Mouse (Mus musculus) heart, postnatal 0 days (tissue): ENCODE measurements around the gene Znhit3. TPM values are rescaled to one million over a fixed set of nuclear protein-coding genes. Genes with fewer than 3 reads are reported as not detected.
A peak's percentile ranks its signal among the peaks of the same experiment; 100 is the strongest.

ENCODE experiments used
- ATAC-seq: fragments of 200-750 bp; cut with Nextera tagmentation; 2 replicates; pipeline ENCODE4 v1.8.0; 2017; ENCODE audit warnings: low read depth, moderate number of reproducible peaks, moderate library complexity; ENCODE audit not compliant: insufficient read depth
- DNase-seq: peaks from one replicate; pipeline ENCODE4 v3.0.0-alpha.2; 2016; ENCODE audit warnings: low spot score
- H3K27ac ChIP-seq: fragments of 300-500 bp; sonication (generic); 2 replicates; pipeline ENCODE4 v1.5.1; 2014; ENCODE audit warnings: low read depth, mild to moderate bottlenecking
- H3K27me3 ChIP-seq: fragments of 300-500 bp; sonication (generic); 2 replicates; pipeline ENCODE4 v1.6.1; 2014; ENCODE audit warnings: low read length, mixed read lengths; ENCODE audit not compliant: control insufficient read depth, insufficient read depth
- H3K36me3 ChIP-seq: fragments of 300-500 bp; sonication (generic); replicated peaks from 2 replicates; pipeline ENCODE4 v1.6.1; 2014; ENCODE audit warnings: low read length, mixed read lengths; ENCODE audit not compliant: control insufficient read depth, insufficient read depth
- H3K4me1 ChIP-seq: fragments of 300-500 bp; sonication (generic); 2 replicates; pipeline ENCODE4 v1.6.1; 2014; ENCODE audit warnings: antibody characterized with exemption; ENCODE audit not compliant: control insufficient read depth, insufficient read depth
- H3K4me2 ChIP-seq: fragments of 300-500 bp; sonication (generic); 2 replicates; pipeline ENCODE4 v1.6.1; 2014; ENCODE audit warnings: low read depth, mild to moderate bottlenecking, low read length, moderate library complexity
- H3K4me3 ChIP-seq: fragments of 300-500 bp; sonication (generic); 2 replicates; pipeline ENCODE4 v1.5.1; 2014; ENCODE audit warnings: low read depth, low read length
- H3K9ac ChIP-seq: fragments of 300-500 bp; sonication (generic); replicated peaks from 2 replicates; pipeline ENCODE4 v1.6.1; 2014; ENCODE audit warnings: low read depth, low read length, mixed read lengths
- H3K9me3 ChIP-seq: fragments of 300-500 bp; sonication (generic); replicated peaks from 2 replicates; pipeline ENCODE4 v1.6.1; 2016; ENCODE audit warnings: low read length; ENCODE audit not compliant: control insufficient read depth
- CTCF ChIP-seq: IDR thresholded peaks from 2 replicates; pipeline ENCODE4 v1.5.1; 2016; ENCODE audit warnings: antibody characterized with exemption, control low read depth, low read depth
- EP300 ChIP-seq: IDR thresholded peaks from 2 replicates; pipeline ENCODE4 v1.6.1; 2016; ENCODE audit warnings: antibody characterized with exemption, low read depth
- WGBS: fragments of 180-500 bp; shearing (Covaris S2); extraction: QIAGEN DNeasy Blood & Tissue Kit; methylation state at CpG from one replicate; pipeline ENCODE4 v1.1.7; 2014; 5-methylcytosine and 5-hydroxymethylcytosine counted together
- polyA plus RNA-seq: library from polyadenylated mRNA; unstranded; fragments of >200 nt; fragmentation: Nextera tagmentation; extraction: Ambion mirVana; gene quantifications from 2 replicates; pipeline ENCODE4 v1.2.1, GENCODE M21; 2015
- total RNA-seq: library from RNA; depleted of rRNA; stranded (reverse); fragments of >200 nt; gene quantifications from 2 replicates; pipeline ENCODE4 v1.2.3, GENCODE M21; 2014; ENCODE audit warnings: low replicate concordance

Gene Znhit3
- total and polyA plus RNA-seq, 2 experiments from 2014 or later, result 21.1 to 27.5 TPM

GRCm38 (mm10) chr11:84919951-84920350, 3.8 kb upstream of the Znhit3 start:
- Histone ChIP-seq H3K4me3 (no peak overlapping the region), H3K27me3 (no peaks in the 10 kb centered on the region), H3K9me3 (no peaks in the 10 kb centered on the region), H3K27ac (no peak overlapping the region), H3K4me2 (no peak overlapping the region), H3K36me3 (no peaks in the 10 kb centered on the region), H3K4me1 (0 out of 2 replicates have a peak, but pooled peaks cover 10% of the 10 kb centered on the region), H3K9ac (no peak overlapping the region)
- DNase-seq (no peak), ATAC-seq (no peak)
- WGBS, result 47% methylated on average over 7 of the region's 7 CpGs
- no peak for TF ChIP-seq EP300
- no peak for TF ChIP-seq CTCF

- TF ChIP-seq EP300, result no peak
- peak; percentile 42 for TF ChIP-seq CTCF
- 30% methylated on average over 3 of the region's 3 CpGs for WGBS
- Histone ChIP-seq H3K4me2 (no peak overlapping the region), H3K4me1 (0 out of 2 replicates have a peak, but pooled peaks cover 10% of the 10 kb centered on the region), H3K36me3 (no peaks in the 10 kb centered on the region; the same call in 1 of the 2 replicates), H3K9ac (no peak overlapping the region), H3K4me3 (no peak overlapping the region), H3K27ac (no peak overlapping the region), H3K9me3 (no peaks in the 10 kb centered on the region), H3K27me3 (no peaks in the 10 kb centered on the region)
- DNase-seq (peak; percentile 22), ATAC-seq (no peak)
Measured at GRCm38 (mm10) chr11:84919276-84919675, 3.1 kb upstream of the Znhit3 start.

GRCm38 (mm10) chr11:84918425-84918824, 2.3 kb upstream of the Znhit3 start:
- peak; percentile 57 for DNase-seq
- Histone ChIP-seq H3K27me3 (no peaks in the 10 kb centered on the region), H3K27ac (no peak overlapping the region), H3K4me1 (0 out of 2 replicates have a peak, but pooled peaks cover 10% of the 10 kb centered on the region), H3K9ac (no peak overlapping the region), H3K36me3 (peaks cover under 1% of the 10 kb centered on the region; the same call in 1 of the 2 replicates), H3K4me3 (no peak overlapping the region), H3K9me3 (no peaks in the 10 kb centered on the region), H3K4me2 (no peak overlapping the region)
- 7% methylated on average over 16 of the region's 16 CpGs for WGBS
- peak; percentile 68 for ATAC-seq
- TF ChIP-seq EP300 (no peak), CTCF (peak; percentile 85)

- H3K4me2 ChIP-seq, result peak overlapping the region; percentile 91
- no peaks in the 10 kb centered on the region for H3K9me3 ChIP-seq
- peak overlapping the region; percentile 86 for H3K4me3 ChIP-seq
- H3K27me3 ChIP-seq, result no peaks in the 10 kb centered on the region
- TF ChIP-seq CTCF (no peak), EP300 (no peak)
- peaks cover 14% of the 10 kb centered on the region for H3K36me3 ChIP-seq
- no peak overlapping the region for H3K9ac ChIP-seq
- H3K4me1 ChIP-seq, result 0 out of 2 replicates have a peak, but pooled peaks cover 10% of the 10 kb centered on the region
- WGBS, result 52% methylated on average over 7 of the region's 7 CpGs
- ATAC-seq (no peak), DNase-seq (no peak)
- no peak overlapping the region for H3K27ac ChIP-seq
Measured at GRCm38 (mm10) chr11:84916703-84917300, 636 bp upstream of the Znhit3 start.

GRCm38 (mm10) chr11:84914673-84915072, 1.5 kb downstream of the Znhit3 start:
- no peak for TF ChIP-seq CTCF
- TF ChIP-seq EP300, result no peak
- Histone ChIP-seq H3K4me3 (no peak overlapping the region), H3K36me3 (peaks cover 34% of the 10 kb centered on the region), H3K4me2 (no peak overlapping the region), H3K27me3 (no peaks in the 10 kb centered on the region), H3K27ac (no peak overlapping the region), H3K4me1 (0 out of 2 replicates have a peak, but pooled peaks cover 10% of the 10 kb centered on the region), H3K9ac (no peak overlapping the region), H3K9me3 (no peaks in the 10 kb centered on the region)
- DNase-seq (no peak), ATAC-seq (no peak)
- 88% methylated on average over 5 of the region's 5 CpGs for WGBS

GRCm38 (mm10) chr11:84910411-84910810, 5.8 kb downstream of the Znhit3 start:
- no peak overlapping the region for H3K4me3 ChIP-seq
- ATAC-seq, result no peak
- 75% methylated on average over 4 of the region's 4 CpGs for WGBS
- DNase-seq, result no peak
- H3K9ac ChIP-seq, result no peak overlapping the region
- peaks cover 74% of the 10 kb centered on the region for H3K36me3 ChIP-seq
- 0 out of 2 replicates have a peak, but pooled peaks cover 3% of the 10 kb centered on the region for H3K4me1 ChIP-seq
- H3K9me3 ChIP-seq, result no peaks in the 10 kb centered on the region
- H3K4me2 ChIP-seq, result no peak overlapping the region
- no peak overlapping the region for H3K27ac ChIP-seq
- no peaks in the 10 kb centered on the region for H3K27me3 ChIP-seq
- no peak for TF ChIP-seq EP300
- no peak for TF ChIP-seq CTCF
